Mouse (Mus musculus) midbrain, embryonic 11.5 days (tissue): ENCODE results near the gene Wdhd1. TPM values are rescaled to one million over a fixed set of nuclear protein-coding genes. Genes with fewer than 3 reads are reported as not detected.

Source experiments
- ATAC-seq: fragments of 200-750 bp; cut with Nextera tagmentation; 2 replicates; pipeline ENCODE4 v1.8.0; 2017; ENCODE audit warnings: moderate TSS enrichment, moderate library complexity; ENCODE audit not compliant: low FRiP score
- DNase-seq: peaks from one replicate; pipeline ENCODE4 v3.0.0; 2015; ENCODE audit warnings: low spot score; ENCODE audit errors: missing footprints
- H3K27ac ChIP-seq: fragments of 300-500 bp; sonication (generic); 2 replicates; pipeline ENCODE4 v1.5.1; 2014; ENCODE audit warnings: low read depth, low read length
- H3K27me3 ChIP-seq: fragments of 300-500 bp; sonication (generic); 2 replicates; pipeline ENCODE4 v1.6.1; 2014; ENCODE audit warnings: mild to moderate bottlenecking, low read length, moderate library complexity, mixed read lengths; ENCODE audit not compliant: control insufficient read depth, insufficient read depth
- H3K36me3 ChIP-seq: fragments of 300-500 bp; sonication (generic); 2 replicates; pipeline ENCODE4 v1.6.1; 2014; ENCODE audit warnings: mild to moderate bottlenecking, low read length, moderate library complexity, mixed read lengths; ENCODE audit not compliant: control insufficient read depth, insufficient read depth
- H3K4me1 ChIP-seq: fragments of 300-500 bp; sonication (generic); 2 replicates; pipeline ENCODE4 v1.6.1; 2014; ENCODE audit warnings: low read length; ENCODE audit not compliant: control insufficient read depth, insufficient read depth
- H3K4me2 ChIP-seq: fragments of 300-500 bp; sonication (generic); 2 replicates; pipeline ENCODE4 v1.6.1; 2014; ENCODE audit warnings: mild to moderate bottlenecking, moderate library complexity
- H3K4me3 ChIP-seq: fragments of 300-500 bp; sonication (generic); 2 replicates; pipeline ENCODE4 v1.5.1; 2014; ENCODE audit warnings: low read depth, low read length
- H3K9ac ChIP-seq: fragments of 300-500 bp; sonication (generic); 2 replicates; pipeline ENCODE4 v1.6.1; 2014; ENCODE audit warnings: low read length
- H3K9me3 ChIP-seq: fragments of 300-500 bp; sonication (generic); 2 replicates; pipeline ENCODE4 v1.6.1; 2016; ENCODE audit warnings: low read length; ENCODE audit not compliant: control insufficient read depth
- WGBS: fragments of 180-500 bp; shearing (Covaris S2); extraction: QIAGEN DNeasy Blood & Tissue Kit; methylation state at CpG from one replicate; pipeline ENCODE4 v1.1.7; 2014; 5-methylcytosine and 5-hydroxymethylcytosine counted together
- polyA plus RNA-seq: library from polyadenylated mRNA; unstranded; fragments of >200 nt; fragmentation: Nextera tagmentation; extraction: Ambion mirVana; gene quantifications from 2 replicates; pipeline ENCODE4 v1.2.1, GENCODE M21; 2014

Gene Wdhd1
- polyA plus RNA-seq, 1 experiment from 2014 or later: 47.3 TPM

- Histone ChIP-seq H3K27me3 (no peaks in the 10 kb centered on the region), H3K4me3 (no peak overlapping the region), H3K4me1 (peaks cover 4% of the 10 kb centered on the region), H3K36me3 (peaks cover 8% of the 10 kb centered on the region), H3K9ac (no peak overlapping the region), H3K27ac (no peak overlapping the region), H3K4me2 (no peak overlapping the region), H3K9me3 (no peaks in the 10 kb centered on the region)
- no peak for DNase-seq
- ATAC-seq: no peak
- 92% methylated on average over 6 of the region's 6 CpGs for WGBS
Measured at GRCm38 (mm10) chr14:47304814-47305405, 28.3 kb upstream of the Wdhd1 start.

GRCm38 (mm10) chr14:47302885-47303680 lies 26.4 kb upstream of the Wdhd1 start:
- Histone ChIP-seq H3K27me3 (no peaks in the 10 kb centered on the region), H3K4me2 (no peak overlapping the region), H3K4me1 (peaks cover 10% of the 10 kb centered on the region), H3K27ac (no peak overlapping the region), H3K9me3 (no peaks in the 10 kb centered on the region), H3K36me3 (peaks cover 3% of the 10 kb centered on the region), H3K4me3 (no peak overlapping the region), H3K9ac (no peak overlapping the region)
- no peak for DNase-seq
- 92% methylated on average over 14 of the region's 14 CpGs for WGBS
- no peak for ATAC-seq

- peak overlapping the region; percentile 99 for H3K27ac ChIP-seq
- H3K4me2 ChIP-seq: peak overlapping the region; percentile 76
- H3K9ac ChIP-seq: peak overlapping the region; percentile 98
- peak; percentile 57 for ATAC-seq
- H3K27me3 ChIP-seq: no peaks in the 10 kb centered on the region
- H3K9me3 ChIP-seq: no peaks in the 10 kb centered on the region
- H3K36me3 ChIP-seq: no peaks in the 10 kb centered on the region
- DNase-seq: peak; percentile 95
- H3K4me1 ChIP-seq: peaks cover 10% of the 10 kb centered on the region
- peak overlapping the region; percentile 90 for H3K4me3 ChIP-seq
- WGBS: under 1% methylated on average over 15 of the region's 15 CpGs
Measured at GRCm38 (mm10) chr14:47298819-47299261, 22.2 kb upstream of the Wdhd1 start.

GRCm38 (mm10) chr14:47298408-47298792 lies 21.7 kb upstream of the Wdhd1 start:
- Histone ChIP-seq H3K9me3 (no peaks in the 10 kb centered on the region), H3K27me3 (no peaks in the 10 kb centered on the region), H3K4me1 (peaks cover 10% of the 10 kb centered on the region), H3K4me2 (peak overlapping the region; percentile 76), H3K27ac (peak overlapping the region; percentile 99), H3K4me3 (peak overlapping the region; percentile 90), H3K9ac (peak overlapping the region; percentile 98), H3K36me3 (no peaks in the 10 kb centered on the region)
- ATAC-seq: peak; percentile 87
- under 1% methylated on average over 24 of the region's 38 CpGs for WGBS
- peak; percentile 96 for DNase-seq

- ATAC-seq (peak; percentile 93), DNase-seq (peak; percentile 100)
- Histone ChIP-seq H3K27ac (peak within 1 kb of the TSS; percentile 99), H3K4me1 (peaks cover 10% of the 10 kb centered on the region), H3K4me2 (peak within 1 kb of the TSS; percentile 76), H3K9me3 (no peaks in the 10 kb centered on the region), H3K36me3 (no peaks in the 10 kb centered on the region), H3K9ac (peak within 1 kb of the TSS; percentile 98), H3K27me3 (no peaks in the 10 kb centered on the region), H3K4me3 (peak within 1 kb of the TSS; percentile 90)
- 2% methylated on average over 30 of the region's 34 CpGs for WGBS
Measured at GRCm38 (mm10) chr14:47297785-47298407, 21.2 kb upstream of the Wdhd1 start, which contains the start of gene Mapk1ip1l. Mapk1ip1l (plus strand) TSS chr14:47298266.

GRCm38 (mm10) chr14:47296232-47296631 lies 19.6 kb upstream of the Wdhd1 start:
- no peaks in the 10 kb centered on the region for H3K36me3 ChIP-seq
- no peaks in the 10 kb centered on the region for H3K27me3 ChIP-seq
- H3K4me2 ChIP-seq: no peak overlapping the region
- H3K27ac ChIP-seq: no peak overlapping the region
- H3K9me3 ChIP-seq: no peaks in the 10 kb centered on the region
- DNase-seq: no peak
- WGBS: 73% methylated on average over 2 of the region's 2 CpGs
- H3K4me1 ChIP-seq: peaks cover 10% of the 10 kb centered on the region
- no peak overlapping the region for H3K9ac ChIP-seq
- ATAC-seq: no peak
- no peak overlapping the region for H3K4me3 ChIP-seq

- no peak overlapping the region for H3K27ac ChIP-seq
- H3K27me3 ChIP-seq: no peaks in the 10 kb centered on the region
- WGBS: 67% methylated on average over 4 of the region's 4 CpGs
Measured at GRCm38 (mm10) chr14:47294136-47294535, 17.5 kb upstream of the Wdhd1 start.

GRCm38 (mm10) chr14:47291772-47292171 lies 15.1 kb upstream of the Wdhd1 start:
- WGBS: 91% methylated on average over 1 of the region's 1 CpGs

More at GRCm38 (mm10) chr14:47294136-47294535, 17.5 kb upstream of the Wdhd1 start:
- no peak for ATAC-seq
- H3K9me3 ChIP-seq: no peaks in the 10 kb centered on the region
- H3K4me2 ChIP-seq: no peak overlapping the region
- no peak for DNase-seq
- H3K4me3 ChIP-seq: no peak overlapping the region
- H3K9ac ChIP-seq: no peak overlapping the region
- no peaks in the 10 kb centered on the region; the same call in 1 of the 2 replicates for H3K36me3 ChIP-seq
- no peaks in the 10 kb centered on the region for H3K4me1 ChIP-seq

GRCm38 (mm10) chr14:47287021-47287420 lies 10.4 kb upstream of the Wdhd1 start:
- H3K27me3 ChIP-seq: no peaks in the 10 kb centered on the region
- H3K4me1 ChIP-seq: no peaks in the 10 kb centered on the region
- no peak overlapping the region for H3K27ac ChIP-seq
- no peaks in the 10 kb centered on the region; the same call in 1 of the 2 replicates for H3K36me3 ChIP-seq
- no peak overlapping the region for H3K4me3 ChIP-seq
- DNase-seq: no peak
- WGBS: 82% methylated on average over 5 of the region's 5 CpGs
- H3K9me3 ChIP-seq: no peaks in the 10 kb centered on the region
- ATAC-seq: no peak
- H3K4me2 ChIP-seq: no peak overlapping the region
- H3K9ac ChIP-seq: no peak overlapping the region

More at GRCm38 (mm10) chr14:47291772-47292171, 15.1 kb upstream of the Wdhd1 start:
- ATAC-seq (no peak), DNase-seq (no peak)
- Histone ChIP-seq H3K4me1 (no peaks in the 10 kb centered on the region), H3K36me3 (no peaks in the 10 kb centered on the region; the same call in 1 of the 2 replicates), H3K9ac (no peak overlapping the region), H3K4me2 (no peak overlapping the region), H3K27ac (no peak overlapping the region), H3K27me3 (no peaks in the 10 kb centered on the region), H3K4me3 (no peak overlapping the region), H3K9me3 (no peaks in the 10 kb centered on the region)
